Mouse (Mus musculus) pancreas, adult 10 weeks (tissue): Measurements from ENCODE around the gene Btbd35f12. TPM values are rescaled to one million over a fixed set of nuclear protein-coding genes. Genes with fewer than 3 reads are reported as not detected.

Experiments
- polyA plus RNA-seq: library from polyadenylated mRNA; stranded (reverse); fragments of 350-450 nt; fragmentation: Illumina TruSeq; extraction: RNeasy Lipid Tissue Mini Kit (QIAGEN cat#74804); gene quantifications from one replicate; pipeline ENCODE4 v1.2.3, GENCODE M21; 2015; ENCODE audit warnings: low read depth, low replicate concordance; ENCODE audit not compliant: insufficient read depth

The Btbd35f12 gene
- polyA plus RNA-seq, result not detected

GRCm38 (mm10) chrX:33313079-33313478, at the start of gene Btbd35f12:
TSS of gene Btbd35f12 (plus strand) at chrX:33313379.

Other genes starting within 250 kb of the Btbd35f12 start
- gene Spin2-ps6, start 78.5 kb upstream of the Btbd35f12 start, polyA plus RNA-seq, result not detected